Mouse (Mus musculus) left cerebral cortex, adult 11 months (tissue): ENCODE measurements around the gene Hexim2.

ENCODE experiments used
- DNase-seq: peaks from one replicate; pipeline ENCODE4 v3.0.0; 2022; ENCODE audit warnings: low spot score

Hexim2 gene

DNA sequence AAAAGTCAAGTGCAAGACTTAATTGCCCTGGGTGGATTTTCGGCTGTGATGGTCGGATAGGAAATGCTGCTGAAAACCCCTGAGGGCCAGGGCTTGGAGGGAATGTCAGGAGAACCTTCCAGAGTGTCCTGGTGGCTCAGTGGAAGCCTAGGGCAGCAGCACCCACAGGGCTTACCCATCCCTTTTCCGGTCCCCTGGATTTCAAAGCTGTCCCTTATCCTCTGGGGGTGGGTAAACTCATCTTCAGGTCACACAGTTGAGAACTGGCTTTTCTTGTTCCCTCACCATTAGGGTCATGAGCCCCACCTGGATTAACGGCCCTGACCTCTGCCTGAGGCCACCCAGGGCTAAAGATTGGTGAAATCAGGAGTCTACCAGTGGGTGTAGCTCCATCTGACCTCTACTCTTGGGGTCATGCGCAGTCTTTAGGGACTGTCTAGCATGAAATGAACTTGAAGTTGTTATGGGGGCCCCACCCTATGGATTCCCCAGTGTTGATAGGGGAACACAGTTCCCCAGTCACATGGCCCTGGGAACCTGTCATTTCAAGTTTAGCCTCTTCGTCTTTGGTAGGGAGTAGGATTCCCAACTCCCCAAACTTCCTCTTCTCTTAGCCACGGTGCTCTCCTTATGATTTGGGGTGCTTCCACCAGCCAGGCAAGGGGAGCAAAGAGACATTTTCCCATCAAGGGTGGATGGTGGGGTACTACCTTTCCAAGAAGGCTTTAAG lies 41.0 kb downstream of the Hexim2 start:
- DNase-seq, result no peak

DNA sequence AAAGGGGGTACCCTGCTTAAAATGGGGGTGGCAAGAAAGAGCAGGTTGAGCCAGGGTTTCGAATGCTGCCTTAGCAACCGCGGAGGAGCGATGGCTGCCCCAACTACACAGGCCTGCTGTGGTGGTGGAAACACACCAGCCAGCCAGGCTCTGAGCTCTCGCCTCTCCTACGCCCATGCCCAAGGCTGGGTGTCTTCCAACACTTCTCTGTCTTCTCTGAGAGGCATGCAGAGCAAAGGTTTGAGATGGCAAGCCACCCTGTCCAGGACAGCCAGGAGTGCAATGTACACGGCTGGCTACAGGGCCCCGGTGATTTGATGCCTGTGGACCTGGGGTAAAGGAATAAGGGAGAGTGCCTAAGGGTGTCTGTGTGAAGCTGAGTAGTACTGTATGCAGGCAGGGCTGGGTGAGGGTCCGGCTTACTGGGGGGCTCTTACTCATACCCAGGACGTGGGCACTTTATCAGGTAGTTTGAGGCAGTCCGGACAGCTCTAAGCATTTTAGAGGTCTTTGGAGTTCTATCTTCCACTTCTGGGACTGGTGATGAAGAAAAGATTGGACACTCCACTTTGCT lies 41.6 kb downstream of the Hexim2 start:
- DNase-seq, result no peak

DNA sequence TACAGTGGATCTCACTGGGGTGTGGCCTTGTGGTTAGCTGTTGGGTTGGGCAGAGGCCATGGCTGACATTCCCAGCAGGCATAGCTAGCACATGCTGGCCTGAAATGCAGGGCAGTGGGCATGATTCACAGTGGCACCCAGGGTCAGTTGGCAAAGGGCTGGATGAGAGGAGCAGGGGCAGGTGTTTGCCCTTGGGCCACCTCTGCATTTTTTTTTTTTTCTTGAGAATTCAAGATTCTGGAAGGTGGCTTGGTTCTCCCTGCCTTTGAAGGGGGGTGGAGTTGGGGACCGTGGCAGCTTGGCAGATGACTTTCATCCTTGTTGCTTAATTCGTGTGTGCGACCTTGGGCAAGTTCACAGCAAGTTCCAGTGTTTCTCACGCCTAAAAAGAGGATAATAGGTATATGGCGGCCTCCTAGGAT lies 42.2 kb downstream of the Hexim2 start:
- DNase-seq, result no peak

DNA sequence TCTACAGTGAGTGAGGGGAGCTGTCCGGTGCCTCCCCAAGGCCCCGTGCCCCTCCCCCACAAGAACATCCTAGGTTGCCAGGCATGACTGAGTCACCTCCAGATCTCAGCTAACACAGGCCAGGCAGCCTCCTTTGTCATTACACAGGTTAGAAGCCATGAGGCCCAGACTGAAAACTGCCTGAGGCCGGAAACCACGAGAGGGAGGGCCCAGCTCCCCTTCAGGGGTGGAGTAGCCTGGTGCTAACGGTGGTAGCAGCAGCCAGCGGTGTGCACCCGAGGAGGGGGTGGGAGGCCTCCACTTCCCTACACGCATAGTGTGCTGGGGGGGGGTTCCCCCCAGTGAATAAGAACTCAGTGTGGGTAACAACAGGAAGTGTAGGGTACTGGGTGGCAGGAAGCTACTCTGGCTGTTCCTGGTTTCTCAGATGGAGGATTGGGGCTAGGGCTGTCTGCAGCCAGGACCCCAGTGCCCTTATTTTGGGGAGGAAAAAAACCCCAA lies 42.7 kb downstream of the Hexim2 start:
- no peak for DNase-seq

DNA sequence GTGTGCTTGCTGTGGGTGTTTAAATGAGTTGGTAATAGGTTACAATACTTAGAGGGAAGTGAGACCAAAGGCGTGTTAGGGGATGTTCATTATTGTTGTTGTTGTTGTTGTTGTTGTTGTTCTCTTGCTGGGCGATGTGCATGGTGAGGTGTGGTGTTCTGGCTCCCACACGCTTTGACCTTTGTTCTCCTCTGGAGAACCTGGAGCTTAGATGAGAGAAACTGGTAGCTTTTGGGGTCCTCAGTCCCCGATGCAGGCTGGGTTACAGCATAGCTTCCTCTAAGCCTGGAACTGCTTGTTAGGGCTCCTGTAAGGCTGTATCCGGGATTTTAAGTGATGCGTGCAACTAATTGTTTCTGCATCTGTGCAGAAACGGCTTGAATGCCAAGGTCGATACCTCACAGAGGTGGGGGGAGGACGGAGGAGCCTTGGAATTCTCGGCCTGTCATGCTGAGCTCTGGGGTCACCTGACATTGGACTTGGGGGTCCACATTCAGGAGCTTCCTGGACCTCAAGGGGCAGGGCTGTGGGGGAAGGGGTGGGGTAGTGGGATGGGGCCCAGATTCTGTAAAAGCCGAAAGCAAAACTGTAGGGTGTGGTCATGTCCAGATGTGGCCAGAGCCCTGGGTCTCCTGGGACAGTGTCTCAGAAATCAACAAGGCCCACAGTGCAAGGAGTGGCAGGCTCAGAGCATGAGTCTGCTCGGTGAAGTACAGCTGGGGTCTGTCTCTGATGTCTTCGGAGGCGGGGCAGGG lies 43.6 kb downstream of the Hexim2 start:
- DNase-seq, result no peak

DNA sequence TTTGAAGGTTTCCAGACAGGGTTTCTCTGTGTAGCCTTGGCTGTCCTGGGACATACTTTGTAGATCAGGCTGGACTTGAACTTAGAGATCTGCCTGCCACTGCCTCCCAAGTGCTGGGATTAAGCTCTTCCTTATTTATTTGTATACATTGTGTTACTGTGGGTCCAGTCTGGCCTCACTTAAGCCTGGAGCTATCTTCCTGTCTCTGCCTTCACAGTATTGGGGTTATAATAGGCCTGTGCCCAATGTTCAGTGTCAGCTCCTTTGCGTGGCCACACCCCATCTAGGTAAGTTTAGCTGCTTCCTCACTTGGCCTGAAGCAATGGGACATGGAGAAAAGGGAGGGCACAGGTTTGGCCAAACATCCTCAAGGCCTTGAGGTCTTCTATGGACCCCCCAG lies 44.3 kb downstream of the Hexim2 start:
- DNase-seq, result no peak

DNA sequence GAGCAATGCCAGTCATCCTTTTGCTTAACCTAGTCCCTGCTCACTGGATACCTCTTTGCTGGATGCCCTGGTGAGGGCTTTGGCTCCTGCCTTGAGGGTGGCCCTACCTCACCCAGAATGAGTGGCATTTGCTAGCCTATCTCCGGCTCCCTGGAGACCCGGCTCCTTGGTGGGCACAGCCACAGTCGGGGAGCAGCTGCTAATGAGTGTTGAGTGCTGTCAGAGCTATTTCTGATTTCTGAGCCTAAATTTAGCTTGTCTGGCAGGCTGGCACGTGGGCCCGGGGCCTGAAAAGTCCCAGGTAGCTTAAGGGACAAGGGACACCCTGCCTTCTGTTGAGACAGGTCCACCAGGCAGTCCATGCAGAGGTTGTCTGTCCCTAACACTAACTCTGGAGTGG lies 45.0 kb downstream of the Hexim2 start:
- no peak for DNase-seq

DNA sequence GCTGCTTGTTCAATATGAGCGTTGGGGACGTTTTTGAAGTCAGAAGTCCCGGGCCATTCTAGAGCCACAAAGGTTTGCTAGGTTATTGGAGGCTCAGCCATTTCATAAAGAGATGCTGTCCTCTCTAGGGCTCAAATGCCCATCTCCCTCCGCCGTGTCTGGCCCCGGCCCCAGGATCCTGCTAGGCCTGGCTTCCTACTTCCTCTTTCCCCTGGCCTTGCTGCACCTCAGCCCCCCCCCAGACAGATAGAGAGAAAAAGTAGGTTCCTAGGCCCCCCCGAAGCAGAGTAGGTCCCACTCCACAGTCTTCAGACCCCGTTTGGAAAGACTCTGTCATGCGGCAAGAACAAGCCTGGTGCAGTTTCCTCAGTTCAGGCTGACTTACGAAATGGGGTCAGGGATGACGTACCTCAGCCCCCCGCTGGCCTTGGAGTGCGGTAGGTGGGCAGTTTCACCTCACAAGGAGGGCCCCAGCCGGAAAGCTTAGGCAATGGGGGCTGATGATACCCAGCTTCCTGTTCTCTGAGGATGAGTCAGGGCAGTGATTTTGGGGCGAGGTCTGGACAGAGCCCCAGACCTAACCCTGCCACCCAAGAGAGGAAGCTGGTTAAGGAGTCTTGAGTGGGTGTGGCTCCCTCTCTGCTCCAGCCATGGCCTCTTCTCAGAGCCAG lies 45.7 kb downstream of the Hexim2 start:
- no peak for DNase-seq

DNA sequence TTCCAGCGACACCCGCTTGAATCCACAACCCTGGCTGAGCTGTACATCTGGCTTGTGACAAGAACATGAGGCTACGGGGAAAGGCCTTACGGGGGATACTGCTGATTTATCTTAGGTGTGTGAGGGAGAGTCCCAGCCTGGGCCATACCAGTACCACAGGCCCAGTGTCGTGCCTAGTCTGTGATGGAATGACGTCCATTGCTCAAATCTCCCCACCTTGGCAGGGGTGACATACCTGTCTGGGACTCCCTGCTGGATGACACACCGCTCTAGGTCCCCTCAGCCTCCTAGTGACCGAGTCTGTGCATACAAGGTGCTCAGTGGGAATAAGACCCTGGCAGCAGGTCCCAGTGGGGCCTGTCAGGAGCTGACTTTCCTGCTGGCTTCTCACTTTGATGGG lies 46.5 kb downstream of the Hexim2 start:
- no peak for DNase-seq

DNA sequence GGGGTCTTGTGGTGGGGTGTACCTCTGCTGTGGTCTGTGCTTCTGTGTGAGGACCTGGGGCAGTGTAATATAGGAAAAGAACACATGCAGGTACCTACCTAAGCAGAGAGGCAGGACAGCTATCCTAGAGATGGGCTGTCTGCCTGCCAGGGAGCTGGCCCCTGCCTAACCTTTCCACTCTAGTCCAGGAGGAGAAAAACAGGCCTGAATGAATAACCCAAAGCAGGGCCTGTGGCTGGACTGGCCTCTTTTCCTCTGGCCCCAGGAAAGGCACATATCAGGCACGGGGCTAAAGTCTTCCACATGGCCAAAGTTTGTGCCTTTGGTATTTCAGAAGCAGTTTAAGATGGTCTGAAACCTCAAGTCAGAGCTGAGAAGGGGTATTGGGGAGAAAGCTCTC lies 48.2 kb downstream of the Hexim2 start:
- DNase-seq, result no peak

DNA sequence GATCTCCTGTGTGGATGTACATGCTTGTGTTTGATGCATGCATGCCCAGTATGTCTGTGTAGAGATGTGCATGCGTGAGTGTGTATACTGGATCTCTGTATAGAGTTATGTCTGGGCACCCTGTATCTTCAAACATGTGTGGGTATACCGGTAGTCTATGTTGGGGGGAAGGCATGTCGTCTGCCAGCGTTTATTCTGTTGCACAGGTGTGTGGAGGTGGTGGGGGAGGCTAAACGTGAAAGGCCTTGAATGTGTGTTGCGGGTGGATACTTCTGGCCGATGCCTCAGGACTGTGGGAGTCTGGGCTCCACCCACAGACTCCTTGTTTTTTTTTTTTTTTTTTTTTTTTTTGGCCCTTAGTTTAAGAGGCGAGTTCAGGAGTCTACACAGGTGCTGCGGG lies 49.1 kb downstream of the Hexim2 start:
- no peak for DNase-seq

DNA sequence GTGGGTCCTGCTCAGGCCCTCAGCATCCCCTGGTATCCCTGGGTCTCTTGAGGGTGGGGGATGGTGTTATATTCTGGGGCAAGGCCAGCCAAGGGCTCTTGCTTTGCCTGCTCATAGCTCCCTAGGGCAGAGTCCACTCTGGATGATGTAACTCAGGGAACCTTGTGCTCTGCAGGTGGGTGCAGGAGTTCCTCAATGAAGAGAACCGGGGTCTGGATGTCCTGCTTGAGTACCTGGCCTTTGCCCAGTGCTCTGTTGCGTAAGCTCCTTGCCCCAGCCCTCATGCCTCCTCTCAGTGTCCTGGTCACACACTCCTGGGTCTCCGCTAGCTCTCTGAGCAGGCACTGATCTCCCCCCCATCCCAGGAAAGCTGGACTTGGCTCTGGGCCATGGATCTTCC lies 49.7 kb downstream of the Hexim2 start:
- DNase-seq, result no peak

DNA sequence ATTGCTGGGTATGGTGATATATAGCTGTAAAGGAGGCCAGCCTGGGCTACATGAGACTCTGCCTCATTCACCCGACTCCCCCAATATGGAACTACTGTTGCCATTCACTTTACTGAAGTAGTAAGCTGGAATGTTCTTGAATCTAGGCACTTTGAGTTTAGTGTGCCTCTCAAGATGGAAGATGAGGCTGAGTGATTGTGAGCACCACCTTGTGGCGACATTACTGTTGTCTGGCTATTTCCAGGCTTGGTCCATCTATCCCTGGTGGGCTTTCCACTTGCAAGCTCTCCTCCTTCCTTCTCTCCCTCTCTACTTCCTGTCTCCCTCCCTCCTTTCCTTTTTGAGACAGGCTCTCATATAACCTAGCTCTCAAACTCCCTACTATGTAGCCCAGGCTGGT lies 52.7 kb downstream of the Hexim2 start:
- DNase-seq, result no peak
